Mouse (Mus musculus) neutrophil, adult 5-6 weeks (primary cell): Measurements from ENCODE around the gene Upb1. TPM values are rescaled to one million over a fixed set of nuclear protein-coding genes. Genes with fewer than 3 reads are reported as not detected.
A peak's percentile ranks its signal among the peaks of the same experiment; 100 is the strongest.

Experiments
- ATAC-seq: fragments of 151-379, 151-347 bp; 2 replicates; pipeline ENCODE4 v1.8.0; 2017; ENCODE audit warnings: mild to moderate bottlenecking, moderate TSS enrichment; ENCODE audit not compliant: insufficient number of reproducible peaks, poor library complexity, low FRiP score, severe bottlenecking; ENCODE audit errors: extremely low read depth
- total RNA-seq: library from RNA; stranded (forward); fragments of 200-1000 nt; gene quantifications from 2 replicates; pipeline ENCODE4 v1.2.3, GENCODE M21; 2017

Gene Upb1
- total RNA-seq, 1 experiment from 2014 or later, result 1.0 TPM

DNA sequence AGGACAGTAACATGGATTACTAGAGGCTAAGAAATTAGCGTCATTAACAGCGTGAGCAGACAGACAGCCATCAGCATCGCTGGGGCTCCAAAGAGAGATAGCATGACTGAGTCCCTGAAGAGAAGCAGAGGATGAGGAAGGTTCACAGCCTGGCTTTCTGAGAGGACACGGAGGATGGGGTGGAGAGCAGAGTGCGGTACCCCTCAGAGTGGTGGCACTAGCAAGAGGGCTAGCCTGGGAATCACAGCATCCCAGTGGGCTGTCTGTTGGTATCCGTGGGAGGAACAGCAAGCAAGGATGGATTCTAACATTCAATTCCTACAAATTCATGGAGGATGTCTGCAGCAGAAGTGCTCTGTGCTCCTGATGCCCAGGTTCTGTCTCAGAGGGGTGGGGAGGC is 83.2 kb downstream of the Upb1 start:
- ATAC-seq, result no peak

GRCm38 (mm10) chr10:75484767-75485166 is 83.9 kb downstream of the Upb1 start:
- ATAC-seq, result no peak

DNA sequence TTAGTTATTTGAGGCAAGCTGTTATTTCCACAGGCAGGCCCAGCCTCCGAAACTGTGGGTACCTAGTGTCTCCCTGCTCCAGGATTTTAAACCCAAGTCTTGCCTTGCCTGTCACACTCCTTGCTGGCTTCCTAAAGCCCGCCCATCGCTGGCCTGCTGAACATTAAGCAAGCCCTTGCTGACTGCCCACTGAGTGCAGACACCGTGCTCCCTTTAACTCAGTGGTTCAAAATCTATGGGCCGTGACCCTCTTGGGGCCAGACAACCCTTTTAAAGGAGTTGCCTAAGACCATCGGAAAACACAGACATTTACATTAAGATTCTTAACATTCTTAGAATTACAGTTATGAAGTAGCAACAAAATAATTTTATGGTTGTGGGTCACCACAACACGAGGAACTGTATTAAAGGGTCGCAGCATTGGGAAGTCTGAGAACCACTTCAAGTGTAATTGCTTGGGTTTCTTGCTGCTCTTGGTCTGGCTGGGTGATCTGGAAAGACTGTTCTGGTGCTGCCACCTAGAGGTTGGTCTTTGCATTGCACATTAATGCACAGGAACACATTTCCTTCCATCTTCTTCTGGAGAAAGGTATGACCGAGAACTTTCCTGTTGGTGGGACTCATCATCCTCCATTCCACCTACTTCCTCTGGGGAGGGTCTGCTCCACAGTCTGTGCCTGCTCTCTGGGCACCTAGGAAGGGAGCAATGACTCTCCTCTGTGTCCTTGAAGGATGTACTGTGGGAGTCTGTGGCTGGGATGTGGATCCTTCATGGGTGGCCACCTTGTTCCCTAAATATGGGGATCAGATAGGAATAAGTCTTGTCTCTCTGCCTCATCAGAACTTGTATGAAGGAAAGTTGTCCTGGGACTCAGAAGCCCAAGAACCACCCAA is 85.4 kb downstream of the Upb1 start:
- ATAC-seq, result peak; percentile 85

DNA sequence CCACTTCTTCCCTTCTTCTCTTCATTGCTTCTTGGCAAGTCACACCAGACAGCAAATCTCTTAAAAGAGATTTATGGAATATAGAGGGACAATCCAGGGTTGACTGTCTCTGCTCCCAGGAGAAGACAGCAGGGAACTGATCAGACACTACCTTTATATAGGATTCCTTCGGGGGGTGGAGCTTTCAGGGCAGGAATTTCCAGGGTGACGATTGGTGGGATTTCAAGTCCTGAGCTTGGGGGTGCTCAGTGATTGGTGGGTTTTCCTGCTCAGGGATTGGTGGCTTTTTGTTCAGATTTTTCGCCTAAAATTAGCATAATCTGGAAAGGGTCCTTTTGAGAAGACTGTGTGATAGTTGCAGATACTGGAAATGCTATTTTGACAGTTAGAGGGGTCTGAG is 86.2 kb downstream of the Upb1 start:
- ATAC-seq, result no peak

DNA sequence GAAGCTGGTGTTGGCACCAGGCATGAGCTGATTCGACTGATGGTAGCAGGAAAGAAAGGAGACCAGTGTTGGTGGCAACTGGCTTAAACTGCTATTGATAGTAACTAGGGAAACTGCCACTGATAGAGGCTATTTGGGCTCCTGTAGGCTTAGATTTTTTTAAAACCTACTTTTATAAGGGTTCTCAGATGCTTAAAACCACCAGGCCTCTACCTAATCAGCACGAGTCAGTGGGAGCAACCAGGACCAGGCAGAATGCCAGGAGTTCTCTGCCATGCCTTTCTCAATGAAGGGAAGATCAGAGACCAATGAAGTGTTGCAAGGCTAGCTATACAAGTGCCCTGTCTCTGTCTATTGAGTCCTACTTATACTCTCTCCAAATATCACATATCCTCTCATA is 88.6 kb downstream of the Upb1 start:
- no peak for ATAC-seq

- ATAC-seq, result no peak
Measured at GRCm38 (mm10) chr10:75490731-75491130, 89.8 kb downstream of the Upb1 start.

Other genes with a start within 250 kb of the Upb1 start
- 52.2 and 55.2 TPM in 2 replicates for gene Specc1l, start 189.0 kb upstream of the Upb1 start, total RNA-seq
- 2.9 and 3.1 TPM in 2 replicates for gene Adora2a, start 84.2 kb upstream of the Upb1 start, total RNA-seq
- 22.8 and 26.4 TPM in 2 replicates for gene Snrpd3, start 116.4 kb downstream of the Upb1 start, total RNA-seq
- 86.3 and 87.2 TPM in 2 replicates for gene Gucd1, start 116.9 kb downstream of the Upb1 start, total RNA-seq
- gene Lrrc75b, start 159.2 kb downstream of the Upb1 start, total RNA-seq, result 0.25 and 0.58 TPM in 2 replicates
- 4.1 and 4.3 TPM in 2 replicates for gene Ggt1, start 160.5 kb downstream of the Upb1 start, total RNA-seq
- gene Ggt5, start 188.2 kb downstream of the Upb1 start, total RNA-seq, result 40.3 and 58.7 TPM in 2 replicates
- gene Susd2, start 242.9 kb downstream of the Upb1 start, total RNA-seq, result 0.47 and 0.74 TPM in 2 replicates